Mouse (Mus musculus) intestine, embryonic 14.5 days (tissue): ENCODE data around the gene Asap3. TPM values are rescaled to one million over a fixed set of nuclear protein-coding genes. Genes with fewer than 3 reads are reported as not detected.

Experiments used
- ATAC-seq: fragments of 200-750 bp; cut with Nextera tagmentation; replicated peaks from 2 replicates; pipeline ENCODE4 v1.8.0; 2017; ENCODE audit warnings: low read depth, moderate number of reproducible peaks, moderate TSS enrichment, moderate library complexity; ENCODE audit not compliant: low FRiP score, low TSS enrichment
- DNase-seq: peaks from one replicate; pipeline ENCODE4 v3.0.0-alpha.2; 2018; ENCODE audit warnings: low spot score
- H3K27ac ChIP-seq: fragments of 300-500 bp; sonication (generic); 2 replicates; pipeline ENCODE4 v1.5.1; 2014; ENCODE audit warnings: low read depth, mild to moderate bottlenecking, control low read depth
- H3K27me3 ChIP-seq: fragments of 300-500 bp; sonication (generic); replicated peaks from 2 replicates; pipeline ENCODE4 v1.6.1; 2014; ENCODE audit warnings: low read length, control low read depth; ENCODE audit not compliant: control insufficient read depth, insufficient read depth
- H3K36me3 ChIP-seq: fragments of 300-500 bp; sonication (generic); 2 replicates; pipeline ENCODE4 v1.6.1; 2014; ENCODE audit warnings: low read length, control low read depth; ENCODE audit not compliant: control insufficient read depth, insufficient read depth
- H3K4me1 ChIP-seq: fragments of 300-500 bp; sonication (generic); replicated peaks from 2 replicates; pipeline ENCODE4 v1.6.1; 2014; ENCODE audit warnings: low read length, control low read depth, mixed read lengths; ENCODE audit not compliant: control insufficient read depth, insufficient read depth
- H3K4me2 ChIP-seq: fragments of 300-500 bp; sonication (generic); 2 replicates; pipeline ENCODE4 v1.6.1; 2014; ENCODE audit warnings: low read length
- H3K4me3 ChIP-seq: fragments of 300-500 bp; sonication (generic); 2 replicates; pipeline ENCODE4 v1.5.1; 2014; ENCODE audit warnings: low read depth, low read length, control low read depth, mixed read lengths
- H3K9ac ChIP-seq: fragments of 300-500 bp; sonication (generic); 2 replicates; pipeline ENCODE4 v1.6.1; 2014; ENCODE audit warnings: mild to moderate bottlenecking, low read length
- H3K9me3 ChIP-seq: fragments of 300-500 bp; sonication (generic); 2 replicates; pipeline ENCODE4 v1.6.1; 2016; ENCODE audit warnings: low read length, control low read depth; ENCODE audit not compliant: control insufficient read depth
- whole genome bisulfite sequencing: fragments of 180-500 bp; shearing (Covaris S2); extraction: QIAGEN DNeasy Blood & Tissue Kit; methylation state at CpG from one replicate; pipeline ENCODE4 v1.1.7; 2014; 5-methylcytosine and 5-hydroxymethylcytosine counted together
- polyA plus RNA-seq: library from polyadenylated mRNA; unstranded; fragments of >200 nt; fragmentation: Nextera tagmentation; extraction: Ambion mirVana; gene quantifications from 2 replicates; pipeline ENCODE4 v1.2.1, GENCODE M21; 2014

The Asap3 gene
- polyA plus RNA-seq, 1 experiment from 2014 or later, result 4.6 TPM

DNA sequence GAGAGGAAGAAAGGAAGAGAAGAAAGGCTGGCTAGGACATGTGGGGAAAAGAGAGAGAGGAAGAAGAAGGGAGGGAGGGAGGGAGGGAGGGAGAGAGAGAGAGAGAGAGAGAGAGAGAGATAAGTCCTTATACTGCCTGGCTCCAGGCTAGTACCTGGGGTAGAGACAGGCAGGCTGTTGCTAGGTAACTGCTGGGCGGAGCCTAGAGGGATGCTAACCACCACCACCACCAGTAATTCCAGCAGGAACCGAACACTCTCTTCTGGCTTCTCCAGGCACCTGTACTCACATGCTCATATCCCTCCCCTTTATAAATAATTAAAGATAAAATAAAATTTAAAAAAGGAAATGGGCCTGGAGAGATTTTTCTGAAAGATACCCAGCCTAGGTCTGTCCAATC lies 77.6 kb downstream of the Asap3 start:
- peak overlapping the region; percentile 94 for H3K4me2 ChIP-seq
- no peak overlapping the region for H3K4me3 ChIP-seq
- DNase-seq, result no peak
- peaks cover 17% of the 10 kb centered on the region for H3K36me3 ChIP-seq
- H3K9ac ChIP-seq, result no peak overlapping the region
- H3K27me3 ChIP-seq, result no peaks in the 10 kb centered on the region
- peaks cover 31% of the 10 kb centered on the region for H3K4me1 ChIP-seq
- 38% methylated on average over 2 of the region's 2 CpGs for WGBS
- no peak for ATAC-seq
- H3K9me3 ChIP-seq, result 0 out of 2 replicates have a peak, but pooled peaks cover 5% of the 10 kb centered on the region
- H3K27ac ChIP-seq, result peak overlapping the region; percentile 91

DNA sequence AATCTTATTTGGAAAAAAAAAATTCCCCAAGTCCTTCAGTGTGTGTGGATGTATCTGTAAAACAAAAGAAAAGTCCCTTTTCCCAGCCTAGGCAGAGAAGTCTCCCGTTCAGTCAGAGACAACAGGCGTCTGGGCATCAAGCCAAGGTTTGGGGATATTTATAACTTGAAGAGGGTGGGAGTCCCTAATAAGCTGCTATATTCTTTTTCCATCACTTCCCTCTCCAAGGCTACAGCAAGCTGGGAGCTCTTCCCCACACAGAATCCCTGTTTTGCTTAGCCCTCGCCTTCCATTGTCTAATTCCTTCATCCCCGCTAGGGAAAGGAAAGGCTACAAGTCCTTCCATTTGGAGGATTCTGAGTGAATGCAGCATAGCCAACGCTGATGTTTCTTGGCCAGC lies 78.3 kb downstream of the Asap3 start, which contains the start of gene Zfp46:
Gene Zfp46 (plus strand): TSS at position 229 of the 400 bp plus-strand sequence.
- peak within 1 kb of the TSS; percentile 91 for H3K27ac ChIP-seq
- WGBS, result 22% methylated on average over 5 of the region's 5 CpGs
- H3K4me2 ChIP-seq, result peak within 1 kb of the TSS; percentile 94
- 0 out of 2 replicates have a peak, but pooled peaks cover 5% of the 10 kb centered on the region for H3K9me3 ChIP-seq
- H3K9ac ChIP-seq, result peak within 1 kb of the TSS; percentile 65
- DNase-seq (peak; percentile 78), ATAC-seq (no peak)
- peaks cover 24% of the 10 kb centered on the region for H3K36me3 ChIP-seq
- H3K4me3 ChIP-seq, result peak within 1 kb of the TSS; percentile 74
- H3K27me3 ChIP-seq, result no peaks in the 10 kb centered on the region; the same call in 1 of the 2 replicates
- H3K4me1 ChIP-seq, result peaks cover 31% of the 10 kb centered on the region

- Histone ChIP-seq H3K27me3 (peaks cover 2% of the 10 kb centered on the region; the same call in 1 of the 2 replicates), H3K9me3 (0 out of 2 replicates have a peak, but pooled peaks cover 5% of the 10 kb centered on the region), H3K4me2 (peak overlapping the region; percentile 94), H3K27ac (peak overlapping the region; percentile 91), H3K4me1 (peaks cover 31% of the 10 kb centered on the region), H3K9ac (peak overlapping the region; percentile 65), H3K36me3 (peaks cover 28% of the 10 kb centered on the region), H3K4me3 (peak overlapping the region; percentile 74)
- WGBS, result 25% methylated on average over 6 of the region's 6 CpGs
- ATAC-seq, result no peak
- DNase-seq, result no peak
These were observed 78.7 kb downstream of the Asap3 start for GRCm38 (mm10) chr4:136284891-136285290.

DNA sequence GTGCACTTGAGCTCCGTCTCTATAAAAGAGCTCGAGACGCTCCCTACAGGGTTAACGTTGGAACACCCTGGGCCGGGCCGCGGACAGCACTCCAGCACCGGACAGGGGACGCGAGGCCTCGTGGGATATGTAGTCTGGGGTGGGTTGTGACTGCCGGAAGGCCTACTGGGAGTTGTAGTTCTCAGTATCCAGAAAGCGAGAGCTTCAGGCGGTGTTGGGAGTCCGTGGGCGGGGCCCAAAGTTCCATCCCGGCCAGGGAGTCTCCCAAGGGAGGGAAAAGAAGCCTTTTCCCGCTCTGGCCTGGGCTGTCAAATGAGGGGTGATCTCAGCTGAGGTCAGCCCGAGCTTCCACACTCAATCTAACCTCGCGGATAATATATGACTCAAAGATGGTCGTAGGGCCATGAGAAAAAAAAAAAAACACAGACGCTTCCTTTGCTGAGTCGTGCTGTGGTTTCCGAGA lies 79.2 kb downstream of the Asap3 start:
- Histone ChIP-seq H3K4me2 (peak overlapping the region; percentile 94), H3K36me3 (peaks cover 33% of the 10 kb centered on the region), H3K27me3 (peaks cover 2% of the 10 kb centered on the region; the same call in 1 of the 2 replicates), H3K4me1 (peaks cover 31% of the 10 kb centered on the region), H3K27ac (peak overlapping the region; percentile 91), H3K9me3 (0 out of 2 replicates have a peak, but pooled peaks cover 5% of the 10 kb centered on the region), H3K9ac (peak overlapping the region; percentile 65), H3K4me3 (peak overlapping the region; percentile 74)
- DNase-seq, result no peak
- under 1% methylated on average over 25 of the region's 25 CpGs for WGBS
- ATAC-seq, result peak; percentile 91

GRCm38 (mm10) chr4:136285811-136286371 lies 79.7 kb downstream of the Asap3 start:
- Histone ChIP-seq H3K4me1 (peaks cover 31% of the 10 kb centered on the region), H3K27me3 (peaks cover 2% of the 10 kb centered on the region; the same call in 1 of the 2 replicates), H3K4me2 (peak overlapping the region; percentile 94), H3K27ac (peak overlapping the region; percentile 91), H3K4me3 (peak overlapping the region; percentile 74), H3K9ac (peak overlapping the region; percentile 65), H3K36me3 (peaks cover 38% of the 10 kb centered on the region), H3K9me3 (0 out of 2 replicates have a peak, but pooled peaks cover 8% of the 10 kb centered on the region)
- ATAC-seq, result peak; percentile 91
- DNase-seq, result peak; percentile 93
- 0% methylated on average over 28 of the region's 29 CpGs for WGBS

DNA sequence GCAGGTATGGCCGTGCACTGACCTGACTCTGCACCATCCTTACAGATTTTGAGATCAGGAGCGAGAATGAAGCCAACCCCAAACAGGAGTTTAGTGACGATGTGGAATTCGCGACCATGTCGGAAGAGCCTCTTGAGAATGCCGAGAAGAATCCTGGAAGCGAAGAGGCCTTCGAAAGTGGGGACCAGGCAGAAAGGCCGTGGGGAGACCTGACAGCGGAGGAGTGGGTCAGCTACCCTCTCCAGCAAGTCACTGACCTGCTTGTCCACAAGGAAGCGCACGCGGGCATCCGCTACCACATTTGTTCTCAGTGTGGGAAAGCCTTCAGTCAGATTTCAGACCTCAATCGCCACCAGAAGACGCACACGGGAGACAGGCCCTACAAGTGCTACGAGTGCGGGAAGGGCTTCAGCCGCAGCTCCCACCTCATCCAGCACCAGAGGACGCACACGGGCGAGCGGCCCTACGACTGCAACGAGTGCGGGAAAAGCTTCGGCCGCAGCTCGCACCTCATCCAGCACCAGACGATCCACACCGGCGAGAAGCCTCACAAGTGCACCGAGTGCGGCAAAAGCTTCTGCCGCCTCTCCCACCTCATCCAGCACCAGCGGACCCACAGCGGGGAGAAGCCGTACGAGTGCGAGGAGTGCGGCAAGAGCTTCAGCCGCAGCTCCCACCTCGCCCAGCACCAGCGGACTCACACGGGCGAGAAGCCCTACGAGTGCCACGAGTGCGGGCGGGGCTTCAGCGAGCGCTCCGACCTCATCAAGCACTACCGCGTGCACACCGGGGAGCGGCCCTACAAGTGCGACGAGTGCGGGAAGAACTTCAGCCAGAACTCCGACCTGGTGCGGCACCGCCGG lies 84.0 kb downstream of the Asap3 start:
- ATAC-seq (no peak), DNase-seq (no peak)
- H3K4me3 ChIP-seq, result no peak overlapping the region
- H3K4me1 ChIP-seq, result peaks cover 12% of the 10 kb centered on the region
- H3K9ac ChIP-seq, result no peak overlapping the region
- no peak overlapping the region for H3K4me2 ChIP-seq
- H3K9me3 ChIP-seq, result 0 out of 2 replicates have a peak, but pooled peaks cover 8% of the 10 kb centered on the region
- H3K27ac ChIP-seq, result no peak overlapping the region
- peaks cover 74% of the 10 kb centered on the region for H3K36me3 ChIP-seq
- 55% methylated on average over 66 of the region's 66 CpGs for WGBS
- peaks cover 2% of the 10 kb centered on the region; the same call in 1 of the 2 replicates for H3K27me3 ChIP-seq

DNA sequence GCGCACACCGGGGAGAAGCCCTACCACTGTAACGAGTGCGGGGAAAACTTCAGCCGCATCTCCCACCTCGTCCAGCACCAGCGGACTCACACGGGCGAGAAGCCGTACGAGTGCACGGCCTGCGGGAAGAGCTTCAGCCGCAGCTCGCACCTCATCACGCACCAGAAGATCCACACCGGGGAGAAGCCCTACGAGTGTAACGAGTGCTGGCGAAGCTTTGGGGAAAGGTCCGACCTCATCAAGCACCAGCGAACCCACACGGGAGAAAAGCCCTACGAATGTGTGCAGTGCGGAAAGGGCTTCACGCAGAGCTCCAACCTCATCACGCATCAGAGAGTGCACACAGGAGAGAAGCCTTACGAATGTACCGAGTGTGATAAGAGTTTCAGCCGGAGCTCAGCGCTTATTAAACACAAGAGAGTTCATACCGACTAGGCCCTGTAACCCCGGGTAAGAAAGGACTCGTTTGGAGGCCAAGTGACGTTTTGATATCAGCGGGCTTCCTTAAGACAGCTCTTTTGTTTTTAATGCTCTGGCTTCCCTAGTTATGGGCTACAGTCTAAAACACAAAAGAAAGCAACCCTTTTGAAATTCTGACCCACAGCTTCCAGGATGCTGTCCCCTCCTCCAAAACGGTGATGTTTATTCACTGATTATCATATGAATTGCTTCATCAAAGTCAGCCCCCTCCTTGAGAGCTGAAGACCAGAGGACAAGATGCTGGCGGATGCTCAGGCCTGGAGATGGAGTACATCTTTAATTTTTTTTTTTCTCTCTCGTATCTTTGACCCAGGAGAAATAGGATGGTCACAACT lies 84.8 kb downstream of the Asap3 start:
- Histone ChIP-seq H3K4me1 (peaks cover 12% of the 10 kb centered on the region), H3K27me3 (peaks cover 2% of the 10 kb centered on the region; the same call in 1 of the 2 replicates), H3K9ac (no peak overlapping the region), H3K4me2 (no peak overlapping the region), H3K36me3 (peaks cover 74% of the 10 kb centered on the region), H3K4me3 (no peak overlapping the region), H3K9me3 (0 out of 2 replicates have a peak, but pooled peaks cover 8% of the 10 kb centered on the region), H3K27ac (no peak overlapping the region)
- 73% methylated on average over 39 of the region's 39 CpGs for WGBS
- ATAC-seq, result no peak
- no peak for DNase-seq

DNA sequence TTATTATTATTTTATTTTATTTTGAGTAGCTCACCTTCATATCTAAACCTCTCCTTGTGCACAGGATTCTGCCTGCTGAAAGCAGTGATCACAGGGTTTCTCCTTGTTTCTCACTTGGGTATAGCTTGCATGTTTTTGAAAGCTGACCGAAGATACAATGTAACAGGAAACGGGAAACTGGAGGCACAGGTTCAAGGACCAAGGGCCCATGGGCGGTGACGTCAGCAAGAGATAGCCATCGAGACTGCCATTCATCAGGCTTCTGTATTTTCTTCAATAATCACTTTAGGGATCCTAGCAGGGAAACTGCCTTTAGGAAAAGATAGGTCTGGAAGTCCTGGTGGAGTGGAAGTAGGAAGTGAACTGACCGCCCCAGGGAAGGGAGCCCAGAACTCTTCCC lies 85.5 kb downstream of the Asap3 start:
- Histone ChIP-seq H3K36me3 (peaks cover 74% of the 10 kb centered on the region), H3K9me3 (0 out of 2 replicates have a peak, but pooled peaks cover 8% of the 10 kb centered on the region), H3K4me2 (no peak overlapping the region), H3K4me3 (no peak overlapping the region), H3K27me3 (peaks cover 2% of the 10 kb centered on the region; the same call in 1 of the 2 replicates), H3K9ac (no peak overlapping the region), H3K27ac (no peak overlapping the region), H3K4me1 (peaks cover 7% of the 10 kb centered on the region)
- DNase-seq (no peak), ATAC-seq (no peak)
- 91% methylated on average over 6 of the region's 6 CpGs for WGBS
